In the genomic region with DNA sequence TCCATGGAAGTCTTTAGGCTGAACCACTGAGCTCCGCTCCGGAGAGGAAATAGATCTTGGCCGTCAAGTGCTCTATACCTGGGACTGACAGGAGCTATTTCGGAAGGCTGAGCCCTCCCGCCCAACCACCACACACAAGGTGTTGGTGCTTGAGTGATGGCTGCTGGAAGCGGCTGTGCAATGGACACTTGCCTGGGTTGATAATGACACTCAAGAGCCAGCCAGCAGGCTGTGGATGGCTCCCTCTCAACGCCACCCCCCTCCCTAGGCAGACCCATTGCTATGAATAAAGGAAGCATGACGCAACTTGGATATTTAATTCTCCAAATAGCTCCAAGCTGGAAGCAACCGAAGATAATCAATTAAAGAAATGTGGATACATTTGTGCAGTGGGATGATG, we compare ENCODE assay signal across 14 mouse cellular contexts. TPM values are rescaled to one million over a fixed set of nuclear protein-coding genes. Genes with fewer than 3 reads are reported as not detected.
DNase-seq lines count a peak whose midpoint lies in the region; ATAC-seq and TF ChIP-seq lines count a peak whose summit lies in the region.
"Had no signal": no experiment of that assay in that cellular context is flagged by ENCODE, and none has a peak within 500 bp of the region (broad histone marks: within the 10 kb centered on the region; RNA-seq: fewer than 3 reads in every experiment).

No protein-coding gene starts in this region.

- peak; percentile 26; the same call in 1 of the 2 replicates for ATAC-seq in embryonic facial prominence, embryonic 15.5 days (ENCODE audit: insufficient number of reproducible peaks, low FRiP score, low TSS enrichment, low read depth)
- no peak for ATAC-seq in lung, embryonic 14.5 days (ENCODE audit: insufficient read depth)
- ATAC-seq: forebrain, postnatal 0 days; intestine, embryonic 16.5 days; liver, embryonic 12.5 days had no signal

- H3K9ac ChIP-seq in embryonic facial prominence, embryonic 15.5 days = no peak overlapping the region
- H3K9ac ChIP-seq in lung, embryonic 14.5 days = no peak overlapping the region
- H3K9ac ChIP-seq: forebrain, postnatal 0 days; liver, embryonic 12.5 days; stomach, embryonic 15.5 days had no signal

- no peaks in the 10 kb centered on the region for H3K27me3 ChIP-seq in embryonic facial prominence, embryonic 15.5 days
- no peaks in the 10 kb centered on the region for H3K27me3 ChIP-seq in embryonic facial prominence, embryonic 10.5 days (replicated peaks; ENCODE audit: low read depth, poor library complexity, severe bottlenecking)
- H3K27me3 ChIP-seq in lung, embryonic 14.5 days (ENCODE audit: insufficient read depth, low read length) = no peaks in the 10 kb centered on the region
- peaks cover 18% of the 10 kb centered on the region; the same call in 1 of the 2 replicates for H3K27me3 ChIP-seq in heart, embryonic 10.5 days (ENCODE audit: insufficient read depth, poor library complexity, severe bottlenecking)
- H3K27me3 ChIP-seq: stomach, embryonic 15.5 days had no signal

- no peaks in the 10 kb centered on the region for H3K9me3 ChIP-seq in embryonic facial prominence, embryonic 15.5 days (replicated peaks)
- no peaks in the 10 kb centered on the region for H3K9me3 ChIP-seq in embryonic facial prominence, embryonic 10.5 days
- no peaks in the 10 kb centered on the region for H3K9me3 ChIP-seq in lung, embryonic 14.5 days (ENCODE audit: low read depth, low read length)
- H3K9me3 ChIP-seq in heart, embryonic 10.5 days = no peaks in the 10 kb centered on the region
- H3K9me3 ChIP-seq: liver, embryonic 12.5 days; stomach, embryonic 15.5 days had no signal

- no peak for DNase-seq in embryonic facial prominence, embryonic 10.5 days (ENCODE audit: low spot score)
- DNase-seq in lung, embryonic 14.5 days = no peak
- DNase-seq in lung, postnatal 36 days = no peak
- peak; percentile 82 for DNase-seq in heart, embryonic 10.5 days (ENCODE audit: low spot score)
- DNase-seq in skeletal muscle tissue, adult 2 months (ENCODE audit: low read depth, low spot score) = peak; percentile 70
- DNase-seq in T-cell, adult 2 months (ENCODE audit: low spot score) = no peak
- DNase-seq in right cerebral cortex, postnatal 36 days (ENCODE audit: low spot score in 2 of 2) = no peak
- DNase-seq: adrenal gland, adult 8-10 months; forebrain, postnatal 0 days; right cerebral cortex, postnatal 4 days had no signal

- TF ChIP-seq CTCF in lung, embryonic 14.5 days (IDR thresholded peaks at IDR 0.05; ENCODE audit: low read depth) = no peak

- peaks cover 73% of the 10 kb centered on the region for H3K4me1 ChIP-seq in embryonic facial prominence, embryonic 15.5 days
- H3K4me1 ChIP-seq in embryonic facial prominence, embryonic 10.5 days = peaks cover 75% of the 10 kb centered on the region
- H3K4me1 ChIP-seq in lung, embryonic 14.5 days (ENCODE audit: insufficient read depth) = peaks cover 30% of the 10 kb centered on the region
- H3K4me1 ChIP-seq in heart, embryonic 10.5 days = peaks cover 90% of the 10 kb centered on the region

- peak overlapping the region; percentile 73 for H3K27ac ChIP-seq in embryonic facial prominence, embryonic 15.5 days (replicated peaks)
- H3K27ac ChIP-seq in embryonic facial prominence, embryonic 10.5 days (replicated peaks) = no peak overlapping the region
- H3K27ac ChIP-seq in lung, embryonic 14.5 days (ENCODE audit: low read depth) = peak overlapping the region; percentile 32; the same call in 1 of the 2 replicates
- H3K27ac ChIP-seq in heart, embryonic 10.5 days = peak overlapping the region; percentile 60; the same call in 1 of the 2 replicates
- H3K27ac ChIP-seq: liver, embryonic 12.5 days; stomach, embryonic 15.5 days had no signal

- no peaks in the 10 kb centered on the region for H3K36me3 ChIP-seq in embryonic facial prominence, embryonic 15.5 days
- no peaks in the 10 kb centered on the region for H3K36me3 ChIP-seq in embryonic facial prominence, embryonic 10.5 days (replicated peaks)
- H3K36me3 ChIP-seq in lung, embryonic 14.5 days (ENCODE audit: insufficient read depth) = no peaks in the 10 kb centered on the region
- no peaks in the 10 kb centered on the region for H3K36me3 ChIP-seq in heart, embryonic 10.5 days
- H3K36me3 ChIP-seq: liver, embryonic 12.5 days; stomach, embryonic 15.5 days had no signal

- H3K4me2 ChIP-seq in embryonic facial prominence, embryonic 15.5 days (replicated peaks) = no peak overlapping the region
- H3K4me2 ChIP-seq in lung, embryonic 14.5 days = no peak overlapping the region
- H3K4me2 ChIP-seq: liver, embryonic 12.5 days; stomach, embryonic 15.5 days had no signal

- no peak overlapping the region for H3K4me3 ChIP-seq in embryonic facial prominence, embryonic 15.5 days (replicated peaks)
- H3K4me3 ChIP-seq in embryonic facial prominence, embryonic 10.5 days = no peak overlapping the region
- H3K4me3 ChIP-seq in lung, embryonic 14.5 days (ENCODE audit: low read depth, low read length) = no peak overlapping the region
- H3K4me3 ChIP-seq in heart, embryonic 10.5 days = 0 out of 2 replicates have a peak overlapping the region, but pooled peaks have one; percentile 29
- H3K4me3 ChIP-seq: liver, embryonic 12.5 days; stomach, embryonic 15.5 days had no signal

- WGBS in embryonic facial prominence, embryonic 15.5 days = 68% methylated on average over 9 of the region's 9 CpGs
- WGBS in embryonic facial prominence, embryonic 10.5 days = 87% methylated on average over 9 of the region's 9 CpGs
- WGBS in lung, embryonic 14.5 days = 70% methylated on average over 9 of the region's 9 CpGs
- WGBS in heart, embryonic 10.5 days = 39% methylated on average over 9 of the region's 9 CpGs

RNA-seq across cellular contexts. Expression of gene Sec14l1, which starts 20.3 kb away (rescaled TPM):
- 61.4 and 69.3 TPM in 2 replicates for polyA plus RNA-seq in embryonic facial prominence, embryonic 15.5 days (2015; fragmentation: Nextera tagmentation; extraction: Ambion mirVana)
- polyA plus RNA-seq in embryonic facial prominence, embryonic 10.5 days (2016; fragmentation: Nextera tagmentation; extraction: Ambion mirVana) = 50.6 and 51.8 TPM in 2 replicates
- polyA plus RNA-seq in lung, embryonic 14.5 days (2014; fragmentation: Nextera tagmentation; extraction: Ambion mirVana) = 44.3 and 46.2 TPM in 2 replicates
- 46.2 and 56.0 TPM in 2 replicates for polyA plus RNA-seq in heart, embryonic 10.5 days (2016; fragmentation: Nextera tagmentation; extraction: Ambion mirVana)

Comparison
In these comparisons a context has a peak if more than half of its experiments do, and no peak if none do; other contexts are left out.
1. DNase-seq: peak in heart, embryonic 10.5 days (single experiment) and skeletal muscle tissue, adult 2 months (single experiment); none in embryonic facial prominence, embryonic 10.5 days (single experiment), lung, embryonic 14.5 days (single experiment), lung, postnatal 36 days (single experiment), T-cell, adult 2 months (single experiment) and right cerebral cortex, postnatal 36 days (0 of 2).